Mouse (Mus musculus) cerebellum, adult 2 months (tissue): ENCODE results near the gene Tnfrsf22. TPM values are rescaled to one million over a fixed set of nuclear protein-coding genes. Genes with fewer than 3 reads are reported as not detected.
"Not testable (repeated sequence)": the region's sequence is repeated elsewhere in the genome, so short reads cannot be mapped to it uniquely, and the experiment has no call there.

Experiments
- DNase-seq, 2 experiments: peaks; one replicate each; pipeline ENCODE4 v3.0.0; 2021
- H3K27ac ChIP-seq: fragments of 200-500 bp; 2 replicates; pipeline ENCODE4 v1.5.1; 2012; ENCODE audit warnings: low read length, control low read depth, inconsistent platforms; ENCODE audit not compliant: insufficient read depth
- H3K27me3 ChIP-seq: fragments of 200-500 bp; 2 replicates; pipeline ENCODE4 v1.6.1; 2012; ENCODE audit warnings: inconsistent platforms, mild to moderate bottlenecking, low read length, moderate library complexity; ENCODE audit not compliant: control insufficient read depth, insufficient read depth
- H3K4me1 ChIP-seq: fragments of 200-500 bp; 2 replicates; pipeline ENCODE4 v1.6.1; 2011; ENCODE audit warnings: low read length; ENCODE audit not compliant: control insufficient read depth, insufficient read depth
- H3K4me3 ChIP-seq: fragments of 200-500 bp; replicated peaks from 2 replicates; pipeline ENCODE3; 2011; ENCODE audit warnings: mild to moderate bottlenecking, low read depth, low read length, control low read depth; ENCODE audit not compliant: insufficient read depth
- CTCF ChIP-seq: fragments of 200-500 bp; IDR thresholded peaks from 2 replicates; pipeline ENCODE4 v1.5.1; 2011; ENCODE audit warnings: low read depth, mild to moderate bottlenecking, control low read depth, low read length, moderate library complexity, borderline replicate concordance; ENCODE audit not compliant: insufficient read depth
- POLR2A ChIP-seq: fragments of 200-500 bp; IDR thresholded peaks from 2 replicates; pipeline ENCODE4 v1.6.1; 2011; ENCODE audit warnings: low read length, control low read depth, borderline replicate concordance; ENCODE audit not compliant: insufficient read depth
- WGBS: fragments of 180-500 bp; shearing (Covaris S2); methylation state at CpG from one replicate; pipeline ENCODE4 v1.1.7; 2018; 5-methylcytosine and 5-hydroxymethylcytosine counted together
- polyA plus RNA-seq: library from polyadenylated mRNA; depleted of rRNA; stranded (reverse); fragments of >200 nt; gene quantifications from 2 replicates; pipeline ENCODE4 v1.2.3, GENCODE M21; 2012

The Tnfrsf22 gene
- polyA plus RNA-seq, 1 experiment = 3.8 TPM

GRCm38 (mm10) chr7:143685359-143686067 lies 36.1 kb upstream of the Tnfrsf22 start, which contains the start of gene Tnfrsf23:
TSS of gene Tnfrsf23 (minus strand) at chr7:143685872.
- peak; percentile 21 to 40 for DNase-seq
- 5% methylated on average over 35 of the region's 35 CpGs for WGBS
- 0 out of 2 replicates have a peak, but pooled peaks cover 2% of the 10 kb centered on the region for H3K27me3 ChIP-seq
- no peak within 1 kb of the TSS for H3K27ac ChIP-seq
- TF ChIP-seq CTCF = no peak
- no peak for TF ChIP-seq POLR2A
- H3K4me3 ChIP-seq = peak within 1 kb of the TSS; percentile 12
- H3K4me1 ChIP-seq = no peaks in the 10 kb centered on the region

GRCm38 (mm10) chr7:143684569-143684968 lies 35.1 kb upstream of the Tnfrsf22 start:
- not testable (repeated sequence) for H3K4me3 ChIP-seq, H3K27me3 ChIP-seq, H3K27ac ChIP-seq, DNase-seq, H3K4me1 ChIP-seq
- WGBS = 66% methylated on average over 2 of the region's 2 CpGs

- TF ChIP-seq POLR2A = no peak
- TF ChIP-seq CTCF = no peak
- no peak overlapping the region for H3K4me3 ChIP-seq
- no peaks in the 10 kb centered on the region for H3K4me1 ChIP-seq
- H3K27me3 ChIP-seq = 0 out of 2 replicates have a peak, but pooled peaks cover 2% of the 10 kb centered on the region
- WGBS = 95% methylated on average over 1 of the region's 1 CpGs
- no peak overlapping the region for H3K27ac ChIP-seq
- DNase-seq = no peak
Measured at GRCm38 (mm10) chr7:143681566-143681965, 32.1 kb upstream of the Tnfrsf22 start.

- H3K4me3 ChIP-seq, DNase-seq, H3K4me1 ChIP-seq, H3K27ac ChIP-seq, H3K27me3 ChIP-seq: not testable (repeated sequence)
- WGBS = 66% methylated on average over 2 of the region's 2 CpGs
Measured at GRCm38 (mm10) chr7:143680836-143681235, 31.4 kb upstream of the Tnfrsf22 start.

GRCm38 (mm10) chr7:143679650-143680049 lies 30.2 kb upstream of the Tnfrsf22 start:
- not testable (repeated sequence) for DNase-seq, H3K4me1 ChIP-seq

GRCm38 (mm10) chr7:143666427-143667311 lies 17.2 kb upstream of the Tnfrsf22 start:
- H3K27me3 ChIP-seq = no peaks in the 10 kb centered on the region
- TF ChIP-seq POLR2A (no peak), CTCF (no peak)
- H3K27ac ChIP-seq = no peak overlapping the region
- no peaks in the 10 kb centered on the region for H3K4me1 ChIP-seq
- H3K4me3 ChIP-seq = no peak overlapping the region
- DNase-seq = no peak

More at GRCm38 (mm10) chr7:143679650-143680049, 30.2 kb upstream of the Tnfrsf22 start:
- H3K27ac ChIP-seq, H3K27me3 ChIP-seq, H3K4me3 ChIP-seq: not testable (repeated sequence)
- 49% methylated on average over 2 of the region's 2 CpGs for WGBS

- TF ChIP-seq CTCF = no peak
- TF ChIP-seq POLR2A = no peak
- WGBS = 68% methylated on average over 2 of the region's 2 CpGs
- Histone ChIP-seq H3K27ac (no peak overlapping the region), H3K27me3 (no peaks in the 10 kb centered on the region), H3K4me1 (no peaks in the 10 kb centered on the region), H3K4me3 (no peak overlapping the region)
- no peak for DNase-seq
Measured at GRCm38 (mm10) chr7:143663470-143663869, 14.0 kb upstream of the Tnfrsf22 start.

- Histone ChIP-seq H3K27me3 (no peaks in the 10 kb centered on the region), H3K4me3 (no peak overlapping the region), H3K27ac (no peak overlapping the region), H3K4me1 (no peaks in the 10 kb centered on the region)
- no peak for DNase-seq
- TF ChIP-seq POLR2A = no peak
- TF ChIP-seq CTCF = no peak
Measured at GRCm38 (mm10) chr7:143660797-143661196, 11.3 kb upstream of the Tnfrsf22 start.

- peak overlapping the region; percentile 54 for H3K4me3 ChIP-seq
- H3K27me3 ChIP-seq, H3K27ac ChIP-seq, H3K4me1 ChIP-seq, DNase-seq: not testable (repeated sequence)
- 50% methylated on average over 10 of the region's 10 CpGs for WGBS
Measured at GRCm38 (mm10) chr7:143649769-143650346, 397 bp upstream of the Tnfrsf22 start.

GRCm38 (mm10) chr7:143643949-143644348 lies 5.5 kb downstream of the Tnfrsf22 start:
- H3K4me3 ChIP-seq, DNase-seq, H3K27ac ChIP-seq, H3K27me3 ChIP-seq, H3K4me1 ChIP-seq: not testable (repeated sequence)
- 94% methylated on average over 2 of the region's 2 CpGs for whole genome bisulfite sequencing
